Mouse (Mus musculus) embryo, embryonic 11 days (tissue): Measurements from ENCODE around the gene Ctcf.
"Not testable (repeated sequence)": the region's sequence is repeated elsewhere in the genome, so short reads cannot be mapped to it uniquely, and the experiment has no call there.

Experiments used
- DNase-seq: peaks from one replicate; pipeline ENCODE4 v3.0.0-alpha.2; 2015

The Ctcf gene

GRCm38 (mm10) chr8:105636018-105636962 is at the start of gene Ctcf:
Gene Ctcf, plus strand, starts transcription at chr8:105636568.
- peak; percentile 96 for DNase-seq

GRCm38 (mm10) chr8:105592431-105592830 is 43.9 kb upstream of the Ctcf start:
- no peak for DNase-seq

GRCm38 (mm10) chr8:105593859-105594258 is 42.5 kb upstream of the Ctcf start:
- DNase-seq, result peak; percentile 74

- DNase-seq, result no peak
These were observed 41.7 kb upstream of the Ctcf start for GRCm38 (mm10) chr8:105594451-105595242.

GRCm38 (mm10) chr8:105596362-105597034 is 39.9 kb upstream of the Ctcf start:
- DNase-seq, result peak; percentile 70

- DNase-seq, result no peak
These were observed 37.6 kb upstream of the Ctcf start for GRCm38 (mm10) chr8:105598777-105599176.

- no peak for DNase-seq
These were observed 35.1 kb upstream of the Ctcf start for GRCm38 (mm10) chr8:105601301-105601700.

- not testable (repeated sequence) for DNase-seq
These were observed 33.8 kb upstream of the Ctcf start for GRCm38 (mm10) chr8:105602540-105602939.

- peak; percentile 86 for DNase-seq
These were observed 31.5 kb upstream of the Ctcf start, which contains the start of gene Ripor1 for GRCm38 (mm10) chr8:105604804-105605381. Gene Ripor1, plus strand, starts transcription at chr8:105605255.

- peak; percentile 57 for DNase-seq
These were observed 30.7 kb upstream of the Ctcf start for GRCm38 (mm10) chr8:105605491-105606188.

- DNase-seq, result peak; percentile 93
These were observed 30.0 kb upstream of the Ctcf start for GRCm38 (mm10) chr8:105606189-105607023.

GRCm38 (mm10) chr8:105607062-105607461 is 29.3 kb upstream of the Ctcf start:
- no peak for DNase-seq

- peak; percentile 72 for DNase-seq
These were observed 28.7 kb upstream of the Ctcf start for GRCm38 (mm10) chr8:105607684-105608083.

GRCm38 (mm10) chr8:105609355-105609754 is 27.0 kb upstream of the Ctcf start:
- DNase-seq, result no peak

GRCm38 (mm10) chr8:105609771-105610170 is 26.6 kb upstream of the Ctcf start:
- no peak for DNase-seq

GRCm38 (mm10) chr8:105611836-105612235 is 24.5 kb upstream of the Ctcf start:
- DNase-seq, result no peak

GRCm38 (mm10) chr8:105613037-105613436 is 23.3 kb upstream of the Ctcf start:
- peak; percentile 41 for DNase-seq

- peak; percentile 72 for DNase-seq
These were observed 22.4 kb upstream of the Ctcf start for GRCm38 (mm10) chr8:105613830-105614511.

- DNase-seq, result no peak
These were observed 20.4 kb upstream of the Ctcf start for GRCm38 (mm10) chr8:105615942-105616341.
